Mouse (Mus musculus) heart, postnatal 0 days (tissue): ENCODE results near the gene Filip1.

Source experiments
- CTCF ChIP-seq: IDR thresholded peaks from 2 replicates; pipeline ENCODE4 v1.5.1; 2016; ENCODE audit warnings: antibody characterized with exemption, control low read depth, low read depth
- EP300 ChIP-seq: IDR thresholded peaks from 2 replicates; pipeline ENCODE4 v1.6.1; 2016; ENCODE audit warnings: antibody characterized with exemption, low read depth

GRCm38 (mm10) chr9:79958395-79958794, 54.3 kb downstream of the Filip1 start:
- TF ChIP-seq CTCF (no peak), EP300 (no peak)
